Mouse (Mus musculus): ENCODE results near the gene Lhfpl4.

Lhfpl4 gene

DNA sequence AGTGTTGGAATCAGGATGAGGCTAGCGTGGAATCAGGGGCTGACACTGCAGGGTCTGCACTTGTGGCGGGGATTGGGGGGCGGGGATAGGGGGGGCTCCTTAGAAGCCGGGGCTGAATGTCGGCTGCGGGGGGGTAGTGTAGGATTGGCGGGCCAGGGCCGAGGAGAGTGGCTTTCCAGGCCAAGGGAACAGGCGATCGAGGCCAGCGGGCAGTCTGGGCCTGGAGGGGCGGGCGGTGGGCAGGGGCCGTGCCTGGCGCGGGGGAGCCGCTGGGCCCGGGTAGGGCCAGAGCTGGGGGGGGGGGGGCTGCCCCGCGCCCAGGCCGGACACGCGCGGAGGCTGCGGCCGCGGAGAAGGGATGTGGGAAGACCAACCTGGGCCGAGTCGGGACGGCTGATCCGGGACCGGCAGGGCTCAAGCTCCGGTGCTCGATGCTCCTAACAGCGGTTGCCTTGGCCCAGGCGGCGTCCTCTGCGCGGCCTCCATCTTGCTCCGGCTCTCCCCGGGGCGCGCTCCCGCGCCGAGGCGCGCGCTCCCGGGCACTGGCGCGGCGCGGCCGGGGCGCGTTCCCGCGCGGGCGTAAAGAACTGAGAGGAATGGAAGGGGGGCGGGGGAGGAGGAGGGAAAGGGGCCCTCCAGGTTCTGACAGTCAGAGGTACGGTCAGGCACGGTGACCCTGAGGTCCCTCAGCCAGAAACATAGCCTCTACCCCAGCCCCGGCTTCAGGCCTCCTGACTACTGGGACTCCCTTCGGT is at the start of gene Lhfpl4:
TSS of gene Lhfpl4 (minus strand) at position 544 of the 755 bp plus-strand sequence.
- DNase-seq, result peak; percentile 81 to 86

DNA sequence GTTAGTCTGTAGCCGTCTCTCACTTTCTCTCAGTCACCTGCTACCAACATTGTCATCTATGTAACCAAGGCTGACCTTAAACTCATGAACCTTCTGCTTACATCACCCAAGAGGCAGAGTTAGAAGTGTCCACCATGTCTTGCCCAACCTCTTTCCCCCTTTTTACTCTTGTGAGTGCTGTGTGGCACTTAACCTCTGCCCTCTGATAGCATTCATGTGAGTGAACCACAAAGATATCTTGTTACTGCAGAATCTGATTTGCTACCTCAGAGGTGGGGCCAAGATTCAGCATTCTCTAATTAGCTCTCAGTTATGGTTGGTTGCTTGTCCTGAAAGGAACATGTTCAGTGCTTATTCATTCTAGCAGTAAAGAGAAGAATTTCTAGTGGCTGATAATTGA is 47.6 kb upstream of the Lhfpl4 start:
- DNase-seq, result no peak

DNA sequence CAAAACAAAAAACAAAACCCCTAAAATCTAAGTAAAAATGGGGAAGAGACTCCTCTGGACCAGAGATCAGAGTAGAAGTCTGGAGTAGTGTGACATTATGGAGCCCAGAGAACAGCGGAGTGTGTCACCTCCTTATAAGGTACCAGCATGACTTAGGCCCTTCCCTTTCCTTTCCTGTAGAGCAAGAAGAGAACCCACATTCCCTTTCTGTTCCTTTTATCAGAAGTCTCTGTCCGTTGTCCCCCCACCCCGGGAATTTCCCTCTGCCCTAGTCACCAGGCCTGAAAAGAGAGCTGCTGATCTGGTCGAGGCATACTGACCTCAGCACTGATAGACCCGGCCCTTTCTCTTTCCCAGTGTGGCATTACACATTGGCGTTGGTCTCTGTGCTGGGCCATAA is 43.3 kb upstream of the Lhfpl4 start:
- DNase-seq, result no peak

DNA sequence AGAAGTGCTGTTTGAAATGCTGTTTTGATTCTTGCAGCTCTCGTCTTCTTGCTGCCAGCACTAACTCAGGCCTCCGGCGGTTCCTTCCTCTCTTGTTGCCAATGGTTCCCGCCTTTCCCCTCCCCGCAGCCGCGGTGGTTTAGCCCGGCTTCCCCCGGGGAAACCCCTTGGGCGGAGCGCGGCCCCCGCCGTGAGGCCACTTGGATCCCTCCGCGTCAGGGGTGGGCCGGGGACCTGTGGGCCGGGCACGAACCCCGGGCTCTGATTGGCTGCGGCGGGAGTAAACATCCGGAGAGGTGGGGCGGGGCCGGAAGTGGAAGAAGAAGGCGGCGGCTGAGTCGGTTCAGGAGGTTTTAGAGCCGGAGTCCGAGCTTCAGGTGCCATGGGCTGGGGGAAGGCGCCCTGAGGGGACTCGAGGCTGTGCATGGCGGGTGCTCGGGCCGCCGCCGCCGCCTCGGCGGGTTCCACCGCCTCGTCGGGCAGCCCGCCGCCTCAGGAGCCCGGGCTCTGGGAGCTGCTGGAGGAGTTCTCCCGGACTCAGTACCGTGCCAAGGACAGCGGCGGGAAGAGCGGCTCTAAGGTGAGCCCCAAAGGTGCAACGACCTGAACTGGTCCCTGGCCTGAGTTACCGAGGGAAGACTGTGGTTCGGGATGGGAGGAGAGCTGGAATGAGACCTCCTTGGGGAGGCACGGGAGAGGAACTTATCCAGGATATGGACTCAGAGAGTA is 42.5 kb upstream of the Lhfpl4 start, which contains the start of gene Mtmr14:
TSS of gene Mtmr14 (plus strand) at position 302 of the 729 bp plus-strand sequence.
- DNase-seq, result peak; percentile 99

DNA sequence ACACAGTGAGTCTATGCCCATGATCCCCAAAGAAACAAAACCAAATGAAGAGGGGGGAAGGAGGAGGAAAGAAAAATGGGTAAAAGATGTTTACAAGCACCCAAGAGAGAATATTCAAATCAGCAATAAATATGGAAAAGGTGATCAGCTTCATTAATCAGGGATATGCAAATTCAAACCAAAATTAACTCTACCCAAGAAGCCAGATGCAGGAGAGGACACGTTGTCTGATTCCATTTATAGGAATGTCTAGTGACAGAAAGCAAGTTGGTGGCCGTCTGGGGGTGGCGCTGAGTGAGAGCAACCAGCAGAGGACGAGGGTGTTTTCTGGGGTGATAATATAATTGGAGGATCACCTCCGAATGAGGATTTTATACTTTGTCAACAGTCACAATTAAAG is 40.0 kb upstream of the Lhfpl4 start:
- DNase-seq, result no peak

DNA sequence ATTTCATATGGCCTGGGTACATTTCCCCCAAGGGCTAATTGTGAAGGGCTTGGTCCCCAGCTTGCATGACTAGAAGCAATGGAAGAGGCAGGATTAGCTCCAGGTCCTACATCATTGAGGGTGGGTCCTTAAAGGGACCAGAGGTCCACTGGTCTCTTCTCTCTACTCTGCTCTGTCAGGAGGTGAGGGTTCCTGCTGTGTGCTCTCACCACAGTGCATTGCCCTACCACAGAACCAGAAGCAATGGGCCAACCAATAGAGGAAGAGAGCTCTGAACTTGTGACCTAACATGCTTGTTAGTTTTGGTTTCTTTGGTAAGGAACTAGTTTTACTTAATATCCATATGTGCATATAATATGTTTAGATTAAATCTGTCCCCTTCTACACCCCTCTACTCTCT is 31.5 kb upstream of the Lhfpl4 start:
- DNase-seq, result no peak

DNA sequence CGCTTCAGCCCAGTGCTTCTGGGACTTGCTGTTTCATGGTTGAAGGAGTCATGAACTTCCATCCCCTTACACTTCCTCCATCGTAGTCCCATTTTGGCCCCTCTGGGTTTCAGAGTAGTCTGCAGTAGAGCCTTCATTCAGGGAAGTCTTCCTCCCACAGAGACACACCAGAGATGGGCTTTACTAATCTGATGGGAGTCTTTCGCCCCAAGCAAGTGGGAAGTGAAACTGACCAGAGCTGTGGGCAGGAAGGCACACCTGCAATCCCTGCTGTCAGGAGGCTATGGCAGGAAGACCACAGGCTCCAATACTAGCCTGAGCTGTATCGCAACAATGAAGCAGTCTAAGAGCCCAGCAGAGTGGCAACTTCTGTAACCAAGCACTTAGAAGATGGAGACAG is 30.6 kb upstream of the Lhfpl4 start:
- DNase-seq, result no peak

DNA sequence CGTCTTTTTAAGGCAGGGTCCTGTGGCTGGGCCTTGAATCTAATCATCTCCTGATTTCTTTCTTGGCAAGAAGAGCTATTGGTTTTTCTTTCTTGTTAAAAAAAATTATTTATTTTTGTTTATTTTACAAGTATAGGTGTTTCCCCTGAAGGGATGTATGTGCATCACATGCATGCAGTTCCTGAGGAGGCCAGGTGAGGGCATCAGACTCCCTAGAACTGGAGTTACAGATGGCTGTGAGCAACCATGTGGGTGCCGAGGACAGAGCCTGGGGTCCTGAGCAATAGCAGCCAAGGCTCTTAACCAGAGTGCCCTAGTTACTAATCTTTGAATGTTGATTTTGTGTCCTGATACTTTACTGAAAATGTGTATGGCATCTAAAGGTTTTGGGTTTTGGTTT is 21.1 kb upstream of the Lhfpl4 start:
- no peak for DNase-seq

DNA sequence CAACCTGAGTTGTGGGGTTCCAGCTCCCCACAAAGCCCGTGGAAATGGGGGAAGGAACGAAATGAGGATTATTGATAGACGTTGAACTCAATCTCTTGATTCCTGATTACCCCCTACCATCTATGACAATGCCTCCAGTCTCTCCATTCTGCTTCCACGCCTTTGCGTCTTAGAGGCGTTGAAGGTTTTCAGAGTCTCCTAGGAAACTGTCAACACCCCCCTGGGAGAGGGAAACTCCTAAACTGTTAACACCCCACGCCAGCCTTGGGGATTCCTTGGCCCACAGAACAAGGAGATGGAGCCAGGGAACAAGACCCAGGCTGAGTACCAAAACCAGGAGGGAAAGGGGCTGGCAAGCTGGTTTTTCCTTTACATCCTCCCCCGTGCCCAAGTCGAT is 410 bp upstream of the Lhfpl4 start:
- DNase-seq, result peak in 1 of 2 experiments; percentile 28

DNA sequence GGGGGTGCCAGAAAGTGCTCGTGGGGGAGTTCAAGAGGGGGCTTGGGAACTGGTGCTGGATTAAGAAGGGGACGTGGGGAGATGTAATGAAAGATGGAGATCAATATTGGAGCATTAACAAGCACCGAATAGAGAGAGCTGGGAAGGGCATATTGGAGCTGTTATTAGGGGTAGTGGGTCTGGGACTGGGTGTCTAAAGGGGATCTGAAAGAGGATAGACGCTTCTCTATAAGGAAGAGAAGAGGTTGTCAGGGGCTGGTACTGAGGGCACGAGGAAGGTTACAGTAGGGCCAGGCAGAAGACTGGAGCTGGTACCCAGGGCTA is 705 bp downstream of the Lhfpl4 start:
- no peak for DNase-seq

DNA sequence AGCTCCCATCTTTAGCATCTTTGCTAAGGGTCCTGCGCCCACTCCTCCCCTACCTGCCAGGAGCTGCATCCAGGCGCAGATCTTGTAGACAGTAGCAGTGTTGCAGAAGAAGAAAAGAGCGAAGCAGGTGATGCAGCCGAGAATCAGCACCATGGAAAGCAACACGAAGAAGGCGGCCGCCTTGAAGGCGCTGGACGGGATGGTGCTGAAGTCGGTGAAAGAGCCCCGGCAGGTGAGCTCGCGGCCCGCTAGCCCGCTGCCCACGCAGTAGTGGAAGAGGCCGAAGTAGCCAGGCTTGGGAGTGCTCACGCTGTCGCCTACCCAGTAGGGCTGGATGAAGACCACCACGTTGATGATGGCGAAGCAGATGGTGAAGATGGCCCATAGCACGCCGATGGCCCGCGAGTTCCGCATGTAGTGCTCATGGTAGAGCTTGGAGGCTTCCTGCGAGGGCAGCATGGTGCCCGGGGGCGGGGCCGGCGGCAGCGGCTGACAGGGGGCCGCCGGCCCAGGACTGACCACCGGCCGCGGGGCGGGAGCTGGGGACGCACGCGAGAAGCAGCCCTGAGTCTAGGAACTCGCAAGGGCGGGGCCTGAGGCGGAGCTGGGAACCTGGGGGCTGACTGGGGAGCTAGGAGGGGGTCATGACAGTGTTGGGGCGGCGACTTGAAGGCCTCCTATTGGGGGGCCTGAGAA is 1.3 kb downstream of the Lhfpl4 start:
- peak; percentile 54 to 63 for DNase-seq

DNA sequence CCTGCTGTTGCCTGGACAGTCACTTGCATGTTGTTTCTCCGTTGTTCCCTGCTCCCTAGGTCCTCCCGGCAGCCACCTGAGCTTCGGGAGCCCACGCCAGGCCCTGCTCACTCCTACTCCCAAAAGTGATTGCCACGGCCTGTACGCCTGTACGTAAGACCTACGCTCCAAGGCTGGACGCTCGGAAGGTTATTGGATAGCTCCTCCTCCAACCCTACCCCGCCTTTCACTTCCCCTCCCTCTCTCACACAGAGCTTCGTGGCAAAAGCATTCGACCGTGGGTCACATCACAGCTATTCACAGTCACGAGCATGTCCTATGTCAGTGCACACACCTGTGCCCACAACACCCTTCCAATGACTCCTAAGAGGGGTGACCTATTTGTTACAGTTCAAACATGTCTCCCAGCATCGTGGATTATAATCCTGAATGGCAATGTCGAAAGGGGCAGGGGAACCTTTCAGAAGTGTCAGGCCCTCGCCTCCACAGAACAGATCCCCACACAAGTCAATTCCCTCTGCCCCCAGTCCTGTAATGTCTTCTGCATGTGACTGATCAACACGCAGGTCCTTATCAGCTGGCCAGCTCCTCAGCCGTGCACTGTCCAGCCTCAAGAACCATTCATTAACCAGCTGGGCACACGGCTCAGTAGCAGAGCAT is 10.2 kb downstream of the Lhfpl4 start:
- DNase-seq, result no peak

DNA sequence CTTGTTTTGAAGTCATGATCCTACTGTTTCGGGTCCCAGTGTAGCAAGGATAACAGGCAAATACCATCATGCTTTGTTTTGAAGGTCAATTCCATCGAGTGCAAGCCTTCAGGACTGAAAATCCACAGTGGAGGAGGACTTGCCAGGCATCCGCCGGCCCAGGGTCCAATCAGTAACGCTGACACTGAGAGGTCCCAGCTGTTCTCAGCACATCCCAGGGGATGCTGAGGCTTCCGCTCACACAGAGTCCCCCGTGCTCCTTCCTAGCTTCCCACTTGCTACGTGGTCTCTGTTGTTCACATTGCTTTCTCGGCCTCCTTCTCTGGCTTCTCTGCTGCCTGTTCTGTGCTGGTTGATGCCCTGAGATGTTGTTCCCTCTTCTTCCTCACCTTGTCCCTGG is 11.0 kb downstream of the Lhfpl4 start:
- DNase-seq, result no peak

DNA sequence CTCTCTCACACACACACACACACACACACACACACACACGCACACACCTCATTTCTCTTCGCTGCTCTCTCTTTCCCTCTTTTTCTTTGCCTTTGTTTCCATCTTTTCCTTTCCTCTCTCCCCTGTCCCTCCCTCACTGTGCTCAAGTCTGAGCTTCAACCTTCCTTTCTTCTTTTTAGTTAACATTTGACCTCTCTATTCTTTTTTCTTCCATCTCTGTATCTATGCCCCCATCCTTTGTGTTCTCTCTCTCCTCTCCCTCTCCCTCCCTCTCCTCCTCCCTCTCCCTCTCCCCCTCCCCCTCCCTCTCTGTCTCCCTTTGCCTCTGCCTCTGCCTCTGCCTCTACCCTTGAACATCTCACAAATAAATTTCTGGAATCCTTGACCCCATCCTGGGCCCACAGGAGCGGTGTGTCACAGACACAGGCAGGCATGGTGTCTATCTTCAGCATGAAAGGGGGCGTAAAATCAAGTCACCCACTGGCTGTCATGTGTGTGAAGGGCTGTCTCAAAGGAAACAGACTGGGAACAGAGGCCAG is 15.9 kb downstream of the Lhfpl4 start:
- DNase-seq, result no peak

DNA sequence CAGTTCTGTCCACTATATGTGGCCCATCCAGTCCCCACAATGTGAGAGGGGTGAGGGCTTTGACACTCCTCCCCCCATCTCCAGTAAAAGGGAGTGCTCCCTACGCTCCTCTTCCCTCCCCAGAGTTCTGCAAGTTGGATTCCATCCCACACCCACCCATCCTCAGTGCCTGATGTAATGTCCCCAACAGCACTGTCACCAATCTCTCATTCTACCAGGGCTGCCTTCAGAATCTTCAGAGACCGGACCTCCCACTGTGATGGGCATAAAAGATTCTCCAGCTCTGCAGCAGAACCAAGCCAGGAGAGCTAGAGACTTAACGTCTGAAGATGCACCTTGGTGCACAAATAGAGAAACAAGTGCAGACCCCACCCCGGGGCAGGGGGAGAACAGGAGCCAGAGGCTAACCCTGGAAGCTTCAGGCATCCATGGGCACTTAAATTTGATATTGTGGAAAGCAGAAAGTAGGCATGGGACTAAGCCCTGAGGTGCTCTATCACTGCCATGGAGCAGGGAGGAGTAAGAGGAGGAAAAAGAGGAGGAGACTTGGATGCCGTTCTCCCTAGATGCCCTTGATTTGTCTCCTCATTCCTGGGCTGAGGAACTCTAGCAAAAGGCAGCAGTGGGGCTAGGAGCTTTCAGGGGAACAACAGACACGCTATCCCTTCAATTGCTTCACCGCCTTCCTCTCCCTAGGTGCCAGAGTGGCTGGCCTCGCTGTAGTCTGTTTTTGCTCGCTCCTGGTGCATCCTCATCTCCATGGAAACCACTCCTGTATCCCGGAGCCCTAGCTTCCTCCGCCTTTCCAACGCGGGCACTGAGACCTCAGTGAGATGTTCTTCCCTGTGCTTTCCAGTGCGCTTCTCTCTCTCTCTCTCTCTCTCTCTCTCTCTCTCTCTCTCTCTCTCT is 16.6 kb downstream of the Lhfpl4 start:
- DNase-seq, result peak; percentile 48 to 59

DNA sequence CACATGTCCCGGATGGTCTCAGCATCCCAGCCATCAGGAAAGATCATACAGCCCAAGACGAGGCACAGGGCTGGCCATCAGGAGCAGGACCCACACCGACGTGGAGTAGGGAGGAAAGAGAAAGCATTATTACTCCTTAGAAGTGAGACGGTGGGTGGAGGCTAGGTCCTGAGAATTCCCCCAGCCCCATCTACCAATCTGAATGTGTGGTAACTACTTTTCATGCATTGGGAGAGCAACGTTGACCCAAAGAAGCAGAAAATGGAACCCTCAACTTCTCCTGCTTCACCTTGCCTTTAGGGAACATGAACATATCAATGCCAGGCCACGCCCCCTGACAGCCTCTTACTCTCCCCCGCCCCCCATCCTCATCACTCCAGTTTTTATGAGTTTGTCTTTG is 18.6 kb downstream of the Lhfpl4 start:
- no peak for DNase-seq

DNA sequence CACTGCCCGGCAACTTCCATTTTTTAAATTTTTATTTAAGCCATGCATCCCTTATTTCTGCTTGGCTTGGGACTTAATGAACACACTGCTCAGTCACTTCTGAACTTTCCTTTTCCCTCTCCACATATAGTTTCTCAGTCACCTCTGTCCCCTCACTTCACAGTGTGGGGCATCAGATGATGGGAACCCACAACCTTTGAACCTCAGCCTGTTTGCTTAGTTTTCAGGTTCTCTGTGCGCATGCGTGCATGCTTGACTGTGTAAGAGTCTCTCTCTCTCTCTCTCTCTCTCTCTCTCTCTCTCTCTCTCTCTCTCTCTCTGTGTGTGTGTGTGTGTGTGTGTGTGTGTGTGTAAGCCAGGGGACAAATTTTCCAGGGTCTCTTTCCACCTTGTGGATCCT is 19.7 kb downstream of the Lhfpl4 start:
- DNase-seq, result no peak

DNA sequence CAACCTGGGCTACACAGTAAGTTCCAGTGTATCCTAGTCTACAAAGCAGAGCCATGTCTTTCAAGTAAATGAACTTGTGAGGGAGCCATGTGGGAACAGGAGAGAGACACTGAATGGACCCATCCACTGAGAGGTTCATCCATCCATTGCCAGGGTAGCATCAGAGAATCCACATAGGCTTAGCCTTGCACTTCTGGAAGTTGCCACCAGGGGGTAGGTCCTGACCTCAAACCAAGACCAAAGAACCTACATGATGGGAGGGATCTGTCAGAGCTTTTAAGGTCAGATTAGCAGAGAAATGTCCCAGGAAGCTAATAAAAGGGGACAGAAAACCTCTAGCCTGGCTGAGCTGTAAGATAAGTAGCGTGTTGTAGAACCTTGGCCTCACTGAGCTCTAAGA is 22.6 kb downstream of the Lhfpl4 start:
- DNase-seq, result peak; percentile 60 to 75

DNA sequence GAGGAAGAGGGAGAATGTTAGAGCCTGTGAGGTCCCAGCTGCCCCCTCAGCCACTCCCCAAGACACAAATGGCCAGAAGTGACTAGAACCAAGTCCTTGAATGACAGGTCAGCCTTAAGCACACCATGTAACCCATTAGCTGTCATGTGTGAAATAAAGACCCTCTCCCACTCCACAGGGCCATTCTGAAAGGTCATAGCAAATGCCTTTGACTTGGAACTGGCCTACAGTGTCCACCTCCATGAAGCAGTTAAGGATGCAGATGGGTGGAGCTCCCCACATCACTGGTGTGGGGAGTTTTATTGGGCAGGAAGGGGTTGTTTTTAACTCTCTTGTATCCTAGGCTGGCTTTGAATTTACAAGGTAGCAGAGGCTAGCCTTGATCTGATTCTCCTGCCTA is 23.2 kb downstream of the Lhfpl4 start:
- DNase-seq, result no peak

DNA sequence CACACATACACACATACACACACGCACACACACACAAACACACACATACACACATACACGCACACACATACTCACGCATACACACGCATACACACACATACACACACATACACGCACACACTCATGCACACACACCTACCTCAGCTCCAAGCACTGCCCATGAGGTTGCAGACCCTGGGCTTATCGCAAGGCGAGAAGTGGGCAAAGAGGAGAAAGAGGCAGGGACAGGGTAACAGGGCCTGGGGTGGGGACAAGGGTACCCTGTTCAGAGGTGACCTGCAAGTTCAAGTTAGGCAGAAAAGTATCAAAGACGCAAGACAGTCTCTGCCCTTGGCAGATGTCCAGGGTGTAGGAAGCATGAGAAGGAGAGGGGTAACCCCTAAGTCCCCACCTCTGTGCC is 24.5 kb downstream of the Lhfpl4 start:
- no peak for DNase-seq

DNA sequence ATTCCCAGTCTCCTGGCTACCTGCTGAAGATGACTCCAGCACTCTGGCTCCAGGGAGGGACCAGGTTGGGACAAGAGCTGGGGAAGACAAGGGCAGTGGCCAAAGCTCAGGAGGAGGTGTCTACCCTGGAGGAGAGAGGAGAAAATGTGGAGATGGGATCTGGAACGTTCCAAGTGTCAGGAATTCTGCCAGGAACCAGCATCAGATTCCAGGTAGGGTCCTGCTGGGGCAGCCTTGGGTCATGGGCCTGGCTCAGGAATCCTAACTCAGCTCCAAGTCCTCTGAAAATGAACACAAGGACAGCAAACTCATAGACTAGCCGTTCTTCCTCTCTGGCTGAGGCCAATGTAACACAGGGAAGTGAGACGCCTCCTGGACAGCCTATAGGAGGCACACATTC is 25.3 kb downstream of the Lhfpl4 start:
- DNase-seq, result no peak
